Mouse (Mus musculus) left cerebral cortex, postnatal 10 days (tissue): ENCODE data around the gene Tekt1. TPM values are rescaled to one million over a fixed set of nuclear protein-coding genes. Genes with fewer than 3 reads are reported as not detected.
A peak's percentile ranks its signal among the peaks of the same experiment; 100 is the strongest.

Source experiments
- DNase-seq, 2 experiments: peaks; one replicate each; pipeline ENCODE4 v3.0.0; 2021 to 2022; ENCODE audit warnings: low spot score in 2 of 2, mixed read lengths in 1 of 2; ENCODE audit errors: extremely low spot score in 1 of 2
- intact Hi-C: fragments of 180-260 bp; cut with DNase I; formaldehyde crosslinking; loops from one replicate; pipeline ENCODE4 v1.15.1; 2025
- microRNA-seq: library from miRNA; unstranded; fragments of <30 nt; microRNA quantifications from one replicate; pipeline ENCODE4 v1.2.0, GENCODE M21; 2022
- total RNA-seq, 2 experiments: library from RNA; stranded (reverse); gene quantifications; 2 replicates each; pipeline ENCODE4 v1.2.3; 2021

Gene Tekt1
- total RNA-seq, 2 experiments from 2014 or later: 0.99 to 1.2 TPM

DNA sequence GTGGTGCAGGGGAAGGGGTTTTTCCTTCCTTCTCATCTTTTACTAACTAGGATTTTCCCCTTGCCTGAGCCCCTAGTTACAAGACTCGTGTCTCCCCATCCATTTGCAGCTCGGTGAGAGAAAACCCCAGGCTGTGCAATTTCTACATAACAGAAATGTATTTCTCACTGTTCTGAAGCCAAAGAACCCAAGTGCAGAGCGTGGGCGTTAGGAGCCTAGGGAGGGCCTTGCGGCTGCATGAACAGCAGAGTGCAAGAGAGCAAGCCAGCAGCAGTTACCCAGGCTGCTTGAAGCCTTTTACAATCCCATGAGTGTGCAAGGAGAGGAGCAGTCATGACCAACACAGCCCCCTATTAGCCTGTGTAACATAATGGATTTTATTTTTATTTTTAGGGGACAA is 54.8 kb downstream of the Tekt1 start:
- DNase-seq: no peak
- intact Hi-C loops: no loop called here

- intact Hi-C loops: no loop called here
- peak in 1 of 2 experiments; percentile 70 for DNase-seq
Measured at GRCm38 (mm10) chr11:72302230-72302629, 60.0 kb downstream of the Tekt1 start.

DNA sequence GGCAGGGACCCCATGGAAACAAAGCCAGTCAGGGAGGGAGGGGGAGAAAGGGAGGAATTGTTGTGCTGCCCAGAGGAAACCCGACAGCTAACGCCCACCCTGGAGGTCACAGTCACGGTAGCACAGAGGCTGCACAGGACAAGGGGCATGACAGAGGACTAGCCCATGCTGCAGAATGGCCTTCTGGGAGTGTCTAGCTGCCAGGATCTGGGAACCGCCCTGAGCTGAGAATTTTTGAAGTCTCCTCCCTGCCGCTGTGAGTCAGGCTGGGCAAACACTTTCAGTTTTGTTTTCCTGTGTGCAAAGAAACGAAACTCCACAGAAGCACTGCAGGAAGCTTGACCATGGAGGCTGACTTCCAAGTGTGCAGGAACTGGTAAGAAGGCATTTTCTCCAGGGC is 60.9 kb downstream of the Tekt1 start, which contains the start of gene Xaf1:
Gene Xaf1, plus strand, starts transcription at position 296 of the 400 bp plus-strand sequence.
- peak in 1 of 2 experiments; percentile 64 for DNase-seq
- intact Hi-C loops: no loop called here

Small RNA genes within 50 kb of the gene (microRNA-seq; reads per million reads assigned to microRNA genes)
- not detected for gene Mir6338

Other genes starting within 250 kb of the Tekt1 start
- gene Pitpnm3, start 226.7 kb downstream of the Tekt1 start, total RNA-seq: 10 to 100 TPM; 44.4 to 46.3 TPM
- 10 to 100 TPM; 12.1 to 13.7 TPM for gene Gm43951, start 155.6 kb downstream of the Tekt1 start, total RNA-seq
- 10 to 100 TPM; 30.1 to 32.5 TPM for gene 4933427D14Rik, start 155.0 kb downstream of the Tekt1 start, total RNA-seq
- gene Txndc17, start 154.9 kb downstream of the Tekt1 start, total RNA-seq: 10 to 100 TPM; 43.4 to 46.1 TPM
- gene Med31, start 146.8 kb downstream of the Tekt1 start, total RNA-seq: 10 to 100 TPM; 14.7 to 15.7 TPM
- gene Slc13a5, start 95.2 kb downstream of the Tekt1 start, total RNA-seq: 10 to 100 TPM; 16.4 to 19.8 TPM
- 1 to 10 TPM; 1.3 to 1.4 TPM for gene Xaf1, start 60.8 kb downstream of the Tekt1 start, total RNA-seq
- gene Fbxo39, start 48.0 kb downstream of the Tekt1 start, total RNA-seq: not detected
- 1 to 10 TPM; 1.7 to 1.8 TPM for gene Smtnl2, start 49.3 kb upstream of the Tekt1 start, total RNA-seq
- gene Ggt6, start 73.1 kb upstream of the Tekt1 start, total RNA-seq: not detected
- 10 to 100 TPM; 52.8 to 55.9 TPM for gene Mybbp1a, start 78.9 kb upstream of the Tekt1 start, total RNA-seq
- 10 to 100 TPM; 30.8 to 37.4 TPM for gene Spns2, start 127.5 kb upstream of the Tekt1 start, total RNA-seq
- under 1 TPM in 1 of 2 experiments, not detected in 1; 0.11 TPM for gene Spns3, start 188.1 kb upstream of the Tekt1 start, total RNA-seq
- gene Ube2g1, start 244.8 kb upstream of the Tekt1 start, total RNA-seq: 10 to 100 TPM; 53.3 to 55.1 TPM